Mouse (Mus musculus): ENCODE measurements around the gene Glp2r.
A peak's percentile ranks its signal among the peaks of the same experiment; 100 is the strongest.

The Glp2r gene

GRCm38 (mm10) chr11:67771053-67771452 is at the start of gene Glp2r:
Gene Glp2r, minus strand, starts transcription at chr11:67771153.
- DNase-seq (ENCODE audit: low read depth, low spot score): no peak

- DNase-seq (ENCODE audit: low read depth, low spot score): peak; percentile 61
Observed at GRCm38 (mm10) chr11:67820221-67820620, 49.3 kb upstream of the Glp2r start.

- peak; percentile 43 for DNase-seq (ENCODE audit: low read depth, low spot score)
Observed at GRCm38 (mm10) chr11:67819604-67820003, 48.7 kb upstream of the Glp2r start.

- no peak for DNase-seq (ENCODE audit: low read depth, low spot score)
Observed at GRCm38 (mm10) chr11:67811535-67811934, 40.6 kb upstream of the Glp2r start.

GRCm38 (mm10) chr11:67808051-67808450 is 37.1 kb upstream of the Glp2r start:
- DNase-seq (ENCODE audit: low read depth, low spot score): no peak

- peak; percentile 38 for DNase-seq (ENCODE audit: low read depth, low spot score)
Observed at GRCm38 (mm10) chr11:67806832-67807597, 36.1 kb upstream of the Glp2r start.

- peak; percentile 42 for DNase-seq (ENCODE audit: low read depth, low spot score)
Observed at GRCm38 (mm10) chr11:67805538-67805937, 34.6 kb upstream of the Glp2r start.

GRCm38 (mm10) chr11:67801169-67801568 is 30.2 kb upstream of the Glp2r start:
- no peak for DNase-seq (ENCODE audit: low read depth, low spot score)

GRCm38 (mm10) chr11:67800130-67800723 is 29.3 kb upstream of the Glp2r start:
- DNase-seq (ENCODE audit: low read depth, low spot score): no peak

- DNase-seq (ENCODE audit: low read depth, low spot score): no peak
Observed at GRCm38 (mm10) chr11:67797931-67798330, 27.0 kb upstream of the Glp2r start, which contains the start of gene Dhrs7c. Gene Dhrs7c, plus strand, starts transcription at chr11:67798187.

- DNase-seq (ENCODE audit: low read depth, low spot score): no peak
Observed at GRCm38 (mm10) chr11:67790182-67790581, 19.2 kb upstream of the Glp2r start.

- DNase-seq (ENCODE audit: low read depth, low spot score): no peak
Observed at GRCm38 (mm10) chr11:67774379-67774778, 3.4 kb upstream of the Glp2r start, which contains the start of gene Gsg1l2. Gene Gsg1l2, plus strand, starts transcription at chr11:67774608.

- DNase-seq (ENCODE audit: low read depth, low spot score): peak; percentile 39
Observed at GRCm38 (mm10) chr11:67772577-67772976, 1.6 kb upstream of the Glp2r start.

- DNase-seq (ENCODE audit: low read depth, low spot score): no peak
Observed at GRCm38 (mm10) chr11:67771691-67772090, 738 bp upstream of the Glp2r start.

GRCm38 (mm10) chr11:67757373-67758167 is 13.4 kb downstream of the Glp2r start:
- DNase-seq (ENCODE audit: low read depth, low spot score): peak; percentile 29

- no peak for DNase-seq (ENCODE audit: low read depth, low spot score)
Observed at GRCm38 (mm10) chr11:67756287-67756686, 14.7 kb downstream of the Glp2r start.

- DNase-seq (ENCODE audit: low read depth, low spot score): no peak
Observed at GRCm38 (mm10) chr11:67741569-67741968, 29.4 kb downstream of the Glp2r start.

- no peak for DNase-seq (ENCODE audit: low read depth, low spot score)
Observed at GRCm38 (mm10) chr11:67738846-67739490, 32.0 kb downstream of the Glp2r start.

- no peak for DNase-seq (ENCODE audit: low read depth, low spot score)
Observed at GRCm38 (mm10) chr11:67738345-67738744, 32.6 kb downstream of the Glp2r start.

- DNase-seq (ENCODE audit: low read depth, low spot score): no peak
Observed at GRCm38 (mm10) chr11:67734597-67734996, 36.4 kb downstream of the Glp2r start.

- DNase-seq (ENCODE audit: low read depth, low spot score): no peak
Observed at GRCm38 (mm10) chr11:67733726-67734125, 37.2 kb downstream of the Glp2r start.

GRCm38 (mm10) chr11:67731056-67731455 is 39.9 kb downstream of the Glp2r start:
- DNase-seq (ENCODE audit: low read depth, low spot score): no peak
